Mouse (Mus musculus) MEL (cell line): ENCODE measurements around the gene Otulinl. TPM values are rescaled to one million over a fixed set of nuclear protein-coding genes. Genes with fewer than 3 reads are reported as not detected.
A peak's percentile ranks its signal among the peaks of the same experiment; 100 is the strongest.

Experiments used
- DNase-seq: peaks from one replicate; pipeline ENCODE4 v3.0.0; 2011; ENCODE audit warnings: low read depth, low spot score
- H3K27ac ChIP-seq: 2 replicates; pipeline ENCODE4 v1.5.1; 2012; ENCODE audit warnings: low read depth, mild to moderate bottlenecking, control low read depth, low read length, moderate library complexity; ENCODE audit not compliant: control insufficient read depth
- H3K27me3 ChIP-seq, 2 experiments: fragments of 150-350 bp in 1 of 2; sonication (generic) in 1 of 2; 2 replicates each; pipeline ENCODE4 v1.6.1; 2012; ENCODE audit warnings: low read length in 2 of 2, mild to moderate bottlenecking in 2 of 2, improper control_type of control experiment in 1 of 2, moderate library complexity in 1 of 2; ENCODE audit not compliant: insufficient read depth in 2 of 2, control insufficient read depth in 1 of 2
- H3K36me3 ChIP-seq, 2 experiments: 2 replicates each; pipeline ENCODE4 v1.6.1; 2012 to 2014; ENCODE audit warnings: low read length in 2 of 2, improper control_type of control experiment in 1 of 2, inconsistent platforms in 1 of 2, mild to moderate bottlenecking in 1 of 2; ENCODE audit not compliant: insufficient read depth in 2 of 2, control insufficient read depth in 1 of 2
- H3K4me1 ChIP-seq, 2 experiments: fragments of 150-350 bp in 1 of 2; sonication (generic) in 1 of 2; 2 replicates each; pipeline ENCODE4 v1.6.1; 2012; ENCODE audit warnings: low read length in 2 of 2, improper control_type of control experiment in 1 of 2, mild to moderate bottlenecking in 1 of 2; ENCODE audit not compliant: insufficient read depth in 2 of 2, control insufficient read depth in 1 of 2
- H3K4me3 ChIP-seq, 2 experiments: fragments of 150-350 bp in 1 of 2; sonication (generic) in 1 of 2; 2 replicates each; pipeline ENCODE4 v1.5.1; 2012; ENCODE audit warnings: low read depth in 2 of 2, low read length in 2 of 2, mild to moderate bottlenecking in 2 of 2, moderate library complexity in 2 of 2, control low read depth in 1 of 2, improper control_type of control experiment in 1 of 2; ENCODE audit not compliant: control insufficient read depth in 1 of 2, insufficient read depth in 1 of 2
- H3K79me2 ChIP-seq: 2 replicates; pipeline ENCODE4 v1.6.1; 2012; ENCODE audit warnings: mild to moderate bottlenecking, low read length, moderate library complexity; ENCODE audit not compliant: control insufficient read depth, poor library complexity, insufficient read depth
- H3K9ac ChIP-seq: 2 replicates; pipeline ENCODE4 v1.6.1; 2012; ENCODE audit warnings: low read depth, mild to moderate bottlenecking, control low read depth, low read length, moderate library complexity; ENCODE audit not compliant: control insufficient read depth, poor library complexity, severe bottlenecking
- H3K9me3 ChIP-seq: fragments of 150-350 bp; sonication (generic); replicated peaks from 2 replicates; pipeline ENCODE4 v1.6.1; 2012; ENCODE audit warnings: mild to moderate bottlenecking, low read length, improper control_type of control experiment, moderate library complexity; ENCODE audit not compliant: insufficient read depth
- CHD1 ChIP-seq: IDR thresholded peaks from 2 replicates; pipeline ENCODE4 v1.6.1; 2012; ENCODE audit warnings: low read depth, mild to moderate bottlenecking, inconsistent platforms, low read length, improper control_type of control experiment
- CHD2 ChIP-seq: IDR thresholded peaks from 2 replicates; pipeline ENCODE4 v1.6.1; 2011; ENCODE audit warnings: low read length, improper control_type of control experiment
- CTCF ChIP-seq, 3 experiments: IDR thresholded peaks in 2 of 3; conservative IDR thresholded peaks in 1 of 3; 2 replicates each; pipeline ENCODE4 v1.5.1; 2011 to 2012; ENCODE audit warnings: low read length in 3 of 3, low read depth in 2 of 3, mild to moderate bottlenecking in 2 of 3, improper control_type of control experiment in 1 of 3, inconsistent platforms in 1 of 3, mixed read lengths in 1 of 3, moderate library complexity in 1 of 3; ENCODE audit not compliant: control insufficient read depth in 1 of 3, insufficient read depth in 1 of 3, poor library complexity in 1 of 3, severe bottlenecking in 1 of 3
- ELF1 ChIP-seq: IDR thresholded peaks from 2 replicates; pipeline ENCODE4 v1.6.1; 2014; ENCODE audit warnings: low read depth, mild to moderate bottlenecking, inconsistent platforms, low read length, improper control_type of control experiment, moderate library complexity
- EP300 ChIP-seq, 2 experiments: IDR thresholded peaks; 2 replicates each; pipeline ENCODE4 v1.6.1; 2011; ENCODE audit warnings: improper control_type of control experiment in 2 of 2, low read length in 2 of 2, low read depth in 1 of 2, mild to moderate bottlenecking in 1 of 2
- ETS1 ChIP-seq: IDR thresholded peaks from 2 replicates; pipeline ENCODE4 v1.6.1; 2012; ENCODE audit warnings: low read depth, mild to moderate bottlenecking, inconsistent platforms, low read length, improper control_type of control experiment, moderate library complexity
- GABPA ChIP-seq: IDR thresholded peaks from 2 replicates; pipeline ENCODE4 v1.6.1; 2012; ENCODE audit warnings: low read depth, mild to moderate bottlenecking, inconsistent platforms, low read length, improper control_type of control experiment, moderate library complexity
- GATA1 ChIP-seq: IDR thresholded peaks from 2 replicates; pipeline ENCODE4 v1.6.1; 2011; ENCODE audit warnings: low read depth, low read length, improper control_type of control experiment
- HCFC1 ChIP-seq: IDR thresholded peaks from 2 replicates; pipeline ENCODE4 v1.6.1; 2012; ENCODE audit warnings: low read depth, mild to moderate bottlenecking, inconsistent platforms, low read length, improper control_type of control experiment, moderate library complexity
- JUND ChIP-seq: IDR thresholded peaks from 2 replicates; pipeline ENCODE4 v1.6.1; 2011; ENCODE audit warnings: low read depth, mild to moderate bottlenecking, improper control_type of control experiment, low read length
- KAT2A ChIP-seq: conservative IDR thresholded peaks from 2 replicates; pipeline ENCODE4 v1.6.1; 2012; ENCODE audit warnings: low read depth, low read length, improper control_type of control experiment, inconsistent platforms
- MAFK ChIP-seq: IDR thresholded peaks from 2 replicates; pipeline ENCODE4 v1.6.1; 2011; ENCODE audit warnings: low read depth, mild to moderate bottlenecking, low read length, improper control_type of control experiment, borderline replicate concordance
- MEF2A ChIP-seq: IDR thresholded peaks from 2 replicates; pipeline ENCODE4 v1.6.1; 2014; ENCODE audit warnings: low read depth, mild to moderate bottlenecking, inconsistent platforms, low read length, improper control_type of control experiment; ENCODE audit not compliant: poor library complexity, insufficient replicate concordance, severe bottlenecking; ENCODE audit errors: extremely low read depth
- MYC ChIP-seq: IDR thresholded peaks from 2 replicates; pipeline ENCODE4 v1.6.1; 2011; ENCODE audit warnings: low read depth, mild to moderate bottlenecking, low read length, improper control_type of control experiment, moderate library complexity
- NRF1 ChIP-seq: IDR thresholded peaks from 2 replicates; pipeline ENCODE4 v1.6.1; 2014; ENCODE audit warnings: low read depth, mild to moderate bottlenecking, inconsistent platforms, low read length, improper control_type of control experiment, moderate library complexity; ENCODE audit not compliant: poor library complexity, insufficient read depth, severe bottlenecking
- POLR2AphosphoS2 ChIP-seq: IDR thresholded peaks from 2 replicates; pipeline ENCODE4 v1.6.1; 2011; ENCODE audit warnings: low read length, improper control_type of control experiment
- POLR2AphosphoS5 ChIP-seq: IDR thresholded peaks from 2 replicates; pipeline ENCODE4 v1.6.1; 2012; ENCODE audit warnings: low read depth, borderline replicate concordance, mild to moderate bottlenecking, inconsistent platforms, low read length, moderate library complexity, mixed read lengths
- RAD21 ChIP-seq: IDR thresholded peaks from 2 replicates; pipeline ENCODE4 v1.6.1; 2011; ENCODE audit warnings: mild to moderate bottlenecking, low read depth, low read length, improper control_type of control experiment
- RCOR1 ChIP-seq: IDR thresholded peaks from 2 replicates; pipeline ENCODE4 v1.6.1; 2012; ENCODE audit warnings: low read depth, mild to moderate bottlenecking, inconsistent platforms, low read length, improper control_type of control experiment
- SIN3A ChIP-seq: IDR thresholded peaks from 2 replicates; pipeline ENCODE4 v1.6.1; 2012; ENCODE audit warnings: low read length, improper control_type of control experiment, inconsistent platforms
- SMC3 ChIP-seq: IDR thresholded peaks from 2 replicates; pipeline ENCODE4 v1.6.1; 2011; ENCODE audit warnings: low read depth, low read length, improper control_type of control experiment
- TAL1 ChIP-seq: IDR thresholded peaks from 2 replicates; pipeline ENCODE4 v1.6.1; 2012; ENCODE audit warnings: mild to moderate bottlenecking, inconsistent platforms, low read length, moderate library complexity, mixed read lengths
- TBP ChIP-seq: IDR thresholded peaks from 2 replicates; pipeline ENCODE4 v1.8.0; 2011; ENCODE audit warnings: low read depth, low read length, improper control_type of control experiment
- TCF12 ChIP-seq: IDR thresholded peaks from 2 replicates; pipeline ENCODE4 v1.6.1; 2014; ENCODE audit warnings: low read depth, mild to moderate bottlenecking, inconsistent platforms, low read length, improper control_type of control experiment, moderate library complexity
- UBTF ChIP-seq: IDR thresholded peaks from 2 replicates; pipeline ENCODE4 v1.6.1; 2012; ENCODE audit warnings: low read depth, mild to moderate bottlenecking, inconsistent platforms, low read length, improper control_type of control experiment, moderate library complexity, borderline replicate concordance; ENCODE audit not compliant: insufficient read depth
- USF1 ChIP-seq: IDR thresholded peaks from 2 replicates; pipeline ENCODE4 v1.6.1; 2014; ENCODE audit warnings: low read depth, mild to moderate bottlenecking, inconsistent platforms, low read length, improper control_type of control experiment, moderate library complexity
- USF2 ChIP-seq, 2 experiments: IDR thresholded peaks; 2 replicates each; pipeline ENCODE4 v1.6.1; 2011 to 2012; ENCODE audit warnings: improper control_type of control experiment in 2 of 2, low read length in 2 of 2, borderline replicate concordance in 1 of 2, inconsistent platforms in 1 of 2, low read depth in 1 of 2, mild to moderate bottlenecking in 1 of 2; ENCODE audit not compliant: insufficient read depth in 1 of 2
- ZC3H11A ChIP-seq: IDR thresholded peaks from 2 replicates; pipeline ENCODE4 v1.6.1; 2012; ENCODE audit warnings: low read depth, mild to moderate bottlenecking, inconsistent platforms, low read length, improper control_type of control experiment
- ZKSCAN1 ChIP-seq: IDR thresholded peaks from 2 replicates; pipeline ENCODE4 v1.6.1; 2012; ENCODE audit warnings: low read depth, mild to moderate bottlenecking, inconsistent platforms, low read length, improper control_type of control experiment, moderate library complexity
- ZMIZ1 ChIP-seq: IDR thresholded peaks from 2 replicates; pipeline ENCODE4 v1.6.1; 2012; ENCODE audit warnings: low read depth, mild to moderate bottlenecking, inconsistent platforms, low read length, improper control_type of control experiment, moderate library complexity
- ZNF384 ChIP-seq: IDR thresholded peaks from 2 replicates; pipeline ENCODE4 v1.6.1; 2012; ENCODE audit warnings: low read depth, mild to moderate bottlenecking, inconsistent platforms, low read length, improper control_type of control experiment
- polyA plus RNA-seq, 2 experiments: library from polyadenylated mRNA; stranded (reverse) in 1 of 2; unstranded in 1 of 2; fragments of >175 nt in 1 of 2; fragments of >200 nt in 1 of 2; gene quantifications; 2 replicates each; pipeline versions ENCODE4 v1.2.1 to v1.2.4; 2012; ENCODE audit warnings: low replicate concordance in 2 of 2, low read depth in 1 of 2; ENCODE audit not compliant: insufficient read length in 2 of 2, insufficient read depth in 1 of 2, missing spikeins in 1 of 2
- total RNA-seq: library from RNA; depleted of rRNA; stranded (reverse); fragments of 300-350 nt; gene quantifications from 2 replicates; pipeline ENCODE4 v1.2.3, GENCODE M21; 2012

Gene Otulinl
- total and polyA plus RNA-seq, 3 experiments = 0.14 to 0.50 TPM; not detected in 1

DNA sequence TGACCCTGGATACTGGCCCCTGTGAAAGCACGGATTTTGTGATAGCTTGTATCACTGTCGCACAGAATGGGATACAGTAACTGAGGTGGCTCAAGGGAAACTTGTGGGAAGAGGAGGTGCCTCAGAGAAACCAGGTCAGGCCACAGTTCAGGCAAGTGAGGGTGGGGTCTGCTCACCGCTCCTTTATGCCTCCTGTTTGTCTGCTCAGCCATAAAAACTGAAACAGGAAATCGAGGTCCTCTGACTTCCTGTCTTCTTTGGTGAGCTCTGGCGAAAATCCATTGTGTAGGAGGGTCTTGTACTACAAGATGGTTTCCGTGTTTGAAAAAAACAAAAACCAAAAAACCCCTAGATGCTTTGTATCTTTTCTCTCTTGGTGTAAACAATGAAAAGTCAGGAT, 42.9 kb upstream of the Otulinl start:
- TF ChIP-seq ZMIZ1 (peak; percentile 23; the same call in 1 of the 2 replicates), RCOR1 (no peak), HCFC1 (0 out of 2 replicates have a peak, but pooled peaks have one; percentile 25), SMC3 (no peak)
- H3K27ac ChIP-seq = peak overlapping the region; percentile 36
- peak; percentile 66 for DNase-seq

DNA sequence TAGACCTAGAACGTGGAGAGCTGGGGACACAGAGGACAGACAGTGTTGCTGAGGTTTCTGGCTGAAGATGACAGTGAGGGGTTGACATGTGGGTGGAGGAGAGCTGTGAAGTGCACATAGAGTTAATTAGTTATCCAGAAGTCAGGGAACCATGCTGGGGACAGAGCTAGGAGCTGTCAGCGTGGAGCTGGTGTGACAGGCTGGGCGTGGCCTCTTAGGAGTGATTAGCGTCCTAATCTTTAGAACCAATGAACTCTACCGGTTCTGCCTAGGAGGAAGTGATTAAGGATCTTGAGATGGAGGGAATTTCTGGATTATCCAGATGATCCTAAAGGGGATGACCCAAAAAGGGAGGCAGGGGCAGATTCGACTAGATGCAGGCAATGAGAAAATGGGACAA, 42.4 kb upstream of the Otulinl start:
- Histone ChIP-seq H3K4me3 (peak overlapping the region; percentile 49 to 68), H3K27me3 (peaks cover 0 to 1% of the 10 kb centered on the region in 2 experiments; a peak in 1 of 4 replicates), H3K27ac (no peak overlapping the region), H3K4me1 (peaks cover 2 to 17% of the 10 kb centered on the region in 2 experiments; a peak in 3 of 4 replicates), H3K9ac (peak overlapping the region; percentile 39; the same call in 1 of the 2 replicates), H3K36me3 (peaks cover 0 to 3% of the 10 kb centered on the region in 2 experiments; a peak in 1 of 4 replicates), H3K9me3 (no peaks in the 10 kb centered on the region), H3K79me2 (no peaks in the 10 kb centered on the region)
- DNase-seq = peak; percentile 68
- TF ChIP-seq POLR2AphosphoS5 = no peak
- no peak for TF ChIP-seq POLR2AphosphoS2
- no peak for TF ChIP-seq NRF1
- no peak for TF ChIP-seq CHD1
- no peak for TF ChIP-seq RCOR1
- TF ChIP-seq MEF2A = no peak
- TF ChIP-seq CTCF (IDR thresholded peaks at IDR 0.05 in 2 of 3, conservative IDR thresholded peaks at IDR 0.05 in 1 of 3; ENCODE audit: control insufficient read depth in 1 of 3, insufficient read depth in 1 of 3, low read depth in 2 of 3, low read length in 3 of 3, poor library complexity in 1 of 3, severe bottlenecking in 1 of 3) = no peak
- no peak for TF ChIP-seq ELF1
- TF ChIP-seq ETS1 = no peak
- TF ChIP-seq RAD21 = no peak
- peak; percentile 35; the same call in 1 of the 2 replicates for TF ChIP-seq GATA1
- no peak for TF ChIP-seq ZC3H11A
- TF ChIP-seq ZKSCAN1 = no peak
- TF ChIP-seq CHD2 = no peak
- no peak for TF ChIP-seq USF2 (IDR thresholded peaks at IDR 0.05; ENCODE audit: borderline replicate concordance in 1 of 2, insufficient read depth in 1 of 2, low read depth in 1 of 2, low read length in 2 of 2)
- TF ChIP-seq MAFK = no peak
- TF ChIP-seq GABPA = no peak
- TF ChIP-seq TAL1 = no peak
- no peak for TF ChIP-seq EP300 (IDR thresholded peaks at IDR 0.05; ENCODE audit: low read depth in 1 of 2, low read length in 2 of 2)
- TF ChIP-seq MYC = 0 out of 2 replicates have a peak, but pooled peaks have one; percentile 27
- TF ChIP-seq ZNF384 = no peak
- no peak for TF ChIP-seq TBP
- no peak for TF ChIP-seq KAT2A
- TF ChIP-seq JUND = no peak
- TF ChIP-seq TCF12 = no peak
- TF ChIP-seq SIN3A = no peak
- no peak for TF ChIP-seq UBTF
- no peak for TF ChIP-seq USF1

More for the DNA sequence above, 42.9 kb upstream of the Otulinl start:
- Histone ChIP-seq H3K4me3 (peak overlapping the region; percentile 49 to 68), H3K9ac (peak overlapping the region; percentile 39), H3K79me2 (no peaks in the 10 kb centered on the region), H3K36me3 (peaks cover 0 to 3% of the 10 kb centered on the region in 2 experiments; a peak in 1 of 4 replicates), H3K9me3 (no peaks in the 10 kb centered on the region), H3K27me3 (no peaks in the 10 kb centered on the region), H3K4me1 (peaks cover 2 to 17% of the 10 kb centered on the region in 2 experiments; a peak in 3 of 4 replicates)
